ENCODE assay signal across 9 mouse cellular contexts in genomic region chr11:33932386-33933111, GRCm38 (mm10). TPM values are rescaled to one million over a fixed set of nuclear protein-coding genes. Genes with fewer than 3 reads are reported as not detected.
DNase-seq lines count a peak whose midpoint lies in the region; ATAC-seq lines count a peak whose summit lies in the region.
"Had no signal": no experiment of that assay in that cellular context is flagged by ENCODE, and none has a peak within 500 bp of the region (broad histone marks: within the 10 kb centered on the region; RNA-seq: fewer than 3 reads in every experiment).

No protein-coding gene starts in this region.

- H3K4me1 ChIP-seq in megakaryocyte, embryonic 14.5 days, result peaks cover 14% of the 10 kb centered on the region

- no peaks in the 10 kb centered on the region for H3K36me3 ChIP-seq in megakaryocyte, embryonic 14.5 days (replicated peaks; ENCODE audit: low read length)

- peak overlapping the region; percentile 74 for H3K4me3 ChIP-seq in megakaryocyte, embryonic 14.5 days (replicated peaks)

- peak; percentile 14 to 72 for DNase-seq in left cerebral cortex, postnatal 25 days (ENCODE audit: low spot score in 2 of 2)
- DNase-seq in left cerebral cortex, postnatal 10 days (ENCODE audit: extremely low spot score in 1 of 2, low spot score in 2 of 2), result no peak
- DNase-seq in CD4-positive helper T cell, adult 2 months (ENCODE audit: low read depth, low spot score), result peak; percentile 78
- no peak for DNase-seq in cerebellum, adult 11-12 months
- no peak for DNase-seq in layer of hippocampus, adult 11-12 months (ENCODE audit: low spot score)
- DNase-seq in retina, postnatal 1 day, result no peak

- intact Hi-C loops in left cerebral cortex, postnatal 25 days (cut with DNase I), result no loop called here
- intact Hi-C loops in left cerebral cortex, postnatal 10 days (cut with DNase I), result loop anchor here (10.0 kb wide), 1 partner anchor 282 kb away; no protein-coding TSS in a partner anchor

- peak; percentile 64 for ATAC-seq in granulocyte monocyte progenitor cell, adult 5-6 weeks (replicated peaks; ENCODE audit: poor library complexity, severe bottlenecking)
- ATAC-seq: Patski had no signal

- H3K9me3 ChIP-seq in megakaryocyte, embryonic 14.5 days, result no peaks in the 10 kb centered on the region

- peaks cover 32% of the 10 kb centered on the region for H3K27me3 ChIP-seq in megakaryocyte, embryonic 14.5 days (replicated peaks)

RNA-seq across cellular contexts. Expression of gene Kcnmb1, which starts 30.3 kb away (rescaled TPM):
- total RNA-seq in left cerebral cortex, postnatal 25 days (2021), result under 1 TPM in 1 of 2 experiments, not detected in 1; 0.25 TPM
- total RNA-seq in left cerebral cortex, postnatal 10 days (2021), result under 1 TPM; 0.28 to 0.32 TPM
- total RNA-seq in granulocyte monocyte progenitor cell, adult 5-6 weeks (2014; fragmentation: Nextera tagmentation), result not detected in 2 replicates
- total RNA-seq in granulocyte monocyte progenitor cell, adult 5-6 weeks (2017), result not detected in 2 replicates
- polyA plus RNA-seq in megakaryocyte, embryonic 14.5 days (2012; ENCODE audit: insufficient read depth, low replicate concordance), result not detected in 2 replicates
- polyA plus RNA-seq: Patski had no signal

Comparison
In these comparisons a context has a peak if more than half of its experiments do, and no peak if none do; other contexts are left out.
1. DNase-seq: peak in left cerebral cortex, postnatal 25 days (2 of 2) and CD4-positive helper T cell, adult 2 months (single experiment); none in left cerebral cortex, postnatal 10 days (0 of 2), cerebellum, adult 11-12 months (single experiment), layer of hippocampus, adult 11-12 months (single experiment) and retina, postnatal 1 day (single experiment).